8 mouse cellular contexts compared by ENCODE assay signal in the genomic region with DNA sequence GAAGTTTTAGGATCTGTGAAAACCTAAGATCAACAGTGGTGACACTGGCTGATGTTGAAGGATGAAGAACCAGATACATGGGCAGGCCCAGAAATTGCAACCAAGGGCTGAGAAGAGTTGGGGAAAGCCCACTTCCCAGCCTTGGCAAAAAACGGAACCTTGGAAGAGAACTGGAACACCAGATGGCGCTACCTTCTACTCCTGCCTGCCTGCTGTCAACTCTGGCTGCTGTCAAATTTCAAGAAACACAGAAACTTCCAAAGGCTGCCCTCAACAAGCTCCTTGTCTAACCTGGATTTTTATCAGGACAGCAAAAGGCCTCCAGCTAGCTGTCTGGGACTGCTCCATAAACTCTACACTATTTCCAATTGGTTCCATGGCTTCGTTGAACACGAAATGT. TPM values are rescaled to one million over a fixed set of nuclear protein-coding genes. Genes with fewer than 3 reads are reported as not detected.
DNase-seq lines count a peak whose midpoint lies in the region; ATAC-seq lines count a peak whose summit lies in the region.

No protein-coding gene starts in this region.

- no peak overlapping the region for H3K27ac ChIP-seq in intestine, embryonic 14.5 days (ENCODE audit: low read depth)
- no peak overlapping the region for H3K27ac ChIP-seq in stomach, embryonic 14.5 days (ENCODE audit: low read length)

- H3K4me1 ChIP-seq in intestine, embryonic 14.5 days (replicated peaks; ENCODE audit: control insufficient read depth, insufficient read depth, low read length), result peaks cover 7% of the 10 kb centered on the region
- peaks cover 12% of the 10 kb centered on the region; the same call in 1 of the 2 replicates for H3K4me1 ChIP-seq in stomach, embryonic 14.5 days (ENCODE audit: control insufficient read depth, insufficient read depth, low read length)

- peak overlapping the region; percentile 97 for H3K4me2 ChIP-seq in intestine, embryonic 14.5 days (ENCODE audit: low read length)
- peak overlapping the region; percentile 97 for H3K4me2 ChIP-seq in stomach, embryonic 14.5 days (replicated peaks; ENCODE audit: low read depth, low read length)

- no peaks in the 10 kb centered on the region for H3K27me3 ChIP-seq in intestine, embryonic 14.5 days (replicated peaks; ENCODE audit: control insufficient read depth, insufficient read depth, low read length)
- H3K27me3 ChIP-seq in stomach, embryonic 14.5 days (ENCODE audit: control insufficient read depth, insufficient read depth, low read length), result no peaks in the 10 kb centered on the region

- H3K4me3 ChIP-seq in intestine, embryonic 14.5 days (ENCODE audit: low read depth, low read length), result peak overlapping the region; percentile 86
- peak overlapping the region; percentile 90 for H3K4me3 ChIP-seq in stomach, embryonic 14.5 days (ENCODE audit: low read depth, low read length)

- H3K9me3 ChIP-seq in intestine, embryonic 14.5 days (ENCODE audit: control insufficient read depth, low read length), result no peaks in the 10 kb centered on the region
- H3K9me3 ChIP-seq in stomach, embryonic 14.5 days (ENCODE audit: control insufficient read depth, low read depth, low read length), result no peaks in the 10 kb centered on the region

- no peak overlapping the region for H3K9ac ChIP-seq in intestine, embryonic 14.5 days (ENCODE audit: low read length)
- no peak overlapping the region for H3K9ac ChIP-seq in stomach, embryonic 14.5 days (replicated peaks; ENCODE audit: low read depth, low read length)

- intact Hi-C loops in gastrocnemius, postnatal 14 days (cut with DNase I; ENCODE audit: low total_unique reads), result loop anchor here (2.0 kb wide), 1 partner anchor 42 kb away; no protein-coding TSS in a partner anchor
- intact Hi-C loops in left cerebral cortex, postnatal 4 days (cut with DNase I), result no loop called here

- ATAC-seq in intestine, embryonic 14.5 days (replicated peaks; ENCODE audit: low FRiP score, low TSS enrichment, low read depth), result no peak
- peak; percentile 64 for ATAC-seq in megakaryocyte-erythroid progenitor cell, adult 5-6 weeks (replicated peaks; ENCODE audit: low FRiP score, low TSS enrichment, poor library complexity, severe bottlenecking)
- no peak for ATAC-seq in stomach, embryonic 14.5 days (ENCODE audit: insufficient number of reproducible peaks, insufficient read depth, low FRiP score, low read depth)

- DNase-seq in gastrocnemius, postnatal 10 days, result peak; percentile 34
- DNase-seq in gastrocnemius, postnatal 14 days, result no peak
- DNase-seq in c-Kit-positive CD71-negative TER-119-negative erythroid progenitor cells, embryonic 14.5 days (ENCODE audit: low read depth), result peak; percentile 53
- peak; percentile 53 for DNase-seq in forelimb bud, embryonic 11.5 days (ENCODE audit: low read depth, low spot score)
- DNase-seq in intestine, embryonic 14.5 days (ENCODE audit: low spot score), result peak; percentile 75
- DNase-seq in left cerebral cortex, postnatal 4 days, result peak; percentile 39

- peaks cover 8% of the 10 kb centered on the region; the same call in 1 of the 2 replicates for H3K36me3 ChIP-seq in intestine, embryonic 14.5 days (ENCODE audit: control insufficient read depth, insufficient read depth, low read length)
- no peaks in the 10 kb centered on the region for H3K36me3 ChIP-seq in stomach, embryonic 14.5 days (ENCODE audit: control insufficient read depth, insufficient read depth, low read length)

- 12% methylated on average over 4 of the region's 4 CpGs for WGBS in intestine, embryonic 14.5 days
- WGBS in stomach, embryonic 14.5 days, result 13% methylated on average over 4 of the region's 4 CpGs

RNA-seq across cellular contexts. Expression of a gene that starts 1.1 kb away (rescaled TPM):
- total RNA-seq in gastrocnemius, postnatal 10 days (2021), result 1 to 10 TPM; 6.6 to 7.0 TPM
- 1 to 10 TPM; 6.8 to 7.2 TPM for total RNA-seq in gastrocnemius, postnatal 14 days (2021)
- 18.5 and 20.0 TPM in 2 replicates for polyA plus RNA-seq in intestine, embryonic 14.5 days (2014; fragmentation: Nextera tagmentation; extraction: Ambion mirVana)
- total RNA-seq in left cerebral cortex, postnatal 4 days (2021), result 1 to 10 TPM; 6.8 to 7.5 TPM
- total RNA-seq in megakaryocyte-erythroid progenitor cell, adult 5-6 weeks (2014; fragmentation: Nextera tagmentation), result 21.1 and 23.5 TPM in 2 replicates
- total RNA-seq in megakaryocyte-erythroid progenitor cell, adult 5-6 weeks (2017), result 27.3 and 28.6 TPM in 2 replicates
- polyA plus RNA-seq in stomach, embryonic 14.5 days (2014; fragmentation: Nextera tagmentation; extraction: Ambion mirVana), result 14.0 and 14.5 TPM in 2 replicates

RNA-seq across cellular contexts. Expression of a gene that starts 19.4 kb away (rescaled TPM):
- total RNA-seq in gastrocnemius, postnatal 10 days (2021), result 1 to 10 TPM; 6.1 to 6.2 TPM
- 1 to 10 TPM; 6.8 to 8.6 TPM for total RNA-seq in gastrocnemius, postnatal 14 days (2021)
- polyA plus RNA-seq in intestine, embryonic 14.5 days (2014; fragmentation: Nextera tagmentation; extraction: Ambion mirVana), result 3.4 and 3.7 TPM in 2 replicates
- total RNA-seq in left cerebral cortex, postnatal 4 days (2021), result 10 to 100 TPM; 10.2 to 11.3 TPM
- not detected in 2 replicates for total RNA-seq in megakaryocyte-erythroid progenitor cell, adult 5-6 weeks (2014; fragmentation: Nextera tagmentation)
- total RNA-seq in megakaryocyte-erythroid progenitor cell, adult 5-6 weeks (2017), result not detected in 2 replicates
- polyA plus RNA-seq in stomach, embryonic 14.5 days (2014; fragmentation: Nextera tagmentation; extraction: Ambion mirVana), result 3.6 and 4.1 TPM in 2 replicates

RNA-seq across cellular contexts. Expression of a gene that starts 30.7 kb away (rescaled TPM):
- total RNA-seq in gastrocnemius, postnatal 10 days (2021), result 10 to 100 TPM; 12.0 to 13.8 TPM
- total RNA-seq in gastrocnemius, postnatal 14 days (2021), result 10 to 100 TPM; 10.2 to 11.2 TPM
- polyA plus RNA-seq in intestine, embryonic 14.5 days (2014; fragmentation: Nextera tagmentation; extraction: Ambion mirVana), result 28.7 and 32.1 TPM in 2 replicates
- 10 to 100 TPM; 29.9 to 30.8 TPM for total RNA-seq in left cerebral cortex, postnatal 4 days (2021)
- 18.7 and 23.5 TPM in 2 replicates for total RNA-seq in megakaryocyte-erythroid progenitor cell, adult 5-6 weeks (2014; fragmentation: Nextera tagmentation)
- total RNA-seq in megakaryocyte-erythroid progenitor cell, adult 5-6 weeks (2017), result 9.3 and 11.6 TPM in 2 replicates
- 32.5 and 32.9 TPM in 2 replicates for polyA plus RNA-seq in stomach, embryonic 14.5 days (2014; fragmentation: Nextera tagmentation; extraction: Ambion mirVana)

RNA-seq across cellular contexts. Expression of a gene that starts 53.1 kb away (rescaled TPM):
- total RNA-seq in gastrocnemius, postnatal 10 days (2021), result 10 to 100 TPM in 1 of 2 experiments, 1 to 10 TPM in 1; 9.7 to 13.4 TPM
- 1 to 10 TPM; 8.1 to 9.6 TPM for total RNA-seq in gastrocnemius, postnatal 14 days (2021)
- polyA plus RNA-seq in intestine, embryonic 14.5 days (2014; fragmentation: Nextera tagmentation; extraction: Ambion mirVana), result 42.1 and 42.8 TPM in 2 replicates
- total RNA-seq in left cerebral cortex, postnatal 4 days (2021), result 1 to 10 TPM; 2.9 to 3.6 TPM
- 21.1 and 23.9 TPM in 2 replicates for total RNA-seq in megakaryocyte-erythroid progenitor cell, adult 5-6 weeks (2014; fragmentation: Nextera tagmentation)
- total RNA-seq in megakaryocyte-erythroid progenitor cell, adult 5-6 weeks (2017), result 16.3 and 32.4 TPM in 2 replicates
- 35.5 and 36.3 TPM in 2 replicates for polyA plus RNA-seq in stomach, embryonic 14.5 days (2014; fragmentation: Nextera tagmentation; extraction: Ambion mirVana)

RNA-seq across cellular contexts. Expression of a gene that starts 55.8 kb away (rescaled TPM):
- 10 to 100 TPM in 1 of 2 experiments, 1 to 10 TPM in 1; 8.8 to 13.3 TPM for total RNA-seq in gastrocnemius, postnatal 10 days (2021)
- total RNA-seq in gastrocnemius, postnatal 14 days (2021), result 10 to 100 TPM in 1 of 2 experiments, 1 to 10 TPM in 1; 7.4 to 11.3 TPM
- polyA plus RNA-seq in intestine, embryonic 14.5 days (2014; fragmentation: Nextera tagmentation; extraction: Ambion mirVana), result 0.05 and 0.11 TPM in 2 replicates
- under 1 TPM; 0.10 to 0.18 TPM for total RNA-seq in left cerebral cortex, postnatal 4 days (2021)
- not detected in 2 replicates for total RNA-seq in megakaryocyte-erythroid progenitor cell, adult 5-6 weeks (2014; fragmentation: Nextera tagmentation)
- not detected in 2 replicates for total RNA-seq in megakaryocyte-erythroid progenitor cell, adult 5-6 weeks (2017)
- polyA plus RNA-seq in stomach, embryonic 14.5 days (2014; fragmentation: Nextera tagmentation; extraction: Ambion mirVana), result 0.06 and 0.13 TPM in 2 replicates

Comparison
In these comparisons a context has a peak if more than half of its experiments do, and no peak if none do; other contexts are left out.
1. RNA of a gene that starts 19.4 kb away (total RNA-seq): 10.2 to 11.3 TPM in left cerebral cortex, postnatal 4 days, 6.8 to 8.6 TPM in gastrocnemius, postnatal 14 days and 6.1 to 6.2 TPM in gastrocnemius, postnatal 10 days; not detected in megakaryocyte-erythroid progenitor cell, adult 5-6 weeks; every median in the first group is over 4 times any median in the second.